Mouse (Mus musculus) ES-E14 (cell line): Measurements from ENCODE around the gene Itpk1.

Experiments
- CHD2 ChIP-seq: IDR thresholded peaks from 2 replicates; pipeline ENCODE4 v1.6.1; 2014; ENCODE audit warnings: mild to moderate bottlenecking, low read depth, low read length, inconsistent platforms
- HCFC1 ChIP-seq: IDR thresholded peaks from 2 replicates; pipeline ENCODE4 v1.6.1; 2012; ENCODE audit warnings: low read length, inconsistent platforms, borderline replicate concordance; ENCODE audit not compliant: insufficient read depth
- ZC3H11A ChIP-seq: IDR thresholded peaks from 2 replicates; pipeline ENCODE4 v1.6.1; 2012; ENCODE audit warnings: low read depth, mild to moderate bottlenecking, inconsistent platforms, low read length, borderline replicate concordance
- ZNF384 ChIP-seq: IDR thresholded peaks from 2 replicates; pipeline ENCODE4 v1.6.1; 2012; ENCODE audit warnings: low read depth, low read length, inconsistent platforms

GRCm38 (mm10) chr12:102524760-102525159, 180.0 kb downstream of the Itpk1 start:
- TF ChIP-seq ZNF384 (no peak), ZC3H11A (peak; percentile 81; the same call in 1 of the 2 replicates), HCFC1 (no peak), CHD2 (no peak)
